Mouse (Mus musculus) limb, embryonic 14.5 days (tissue): ENCODE data around the gene Six6. TPM values are rescaled to one million over a fixed set of nuclear protein-coding genes. Genes with fewer than 3 reads are reported as not detected.

Experiments
- ATAC-seq: fragments of 200-750 bp; cut with Nextera tagmentation; 2 replicates; pipeline ENCODE4 v1.8.0; 2017; ENCODE audit warnings: low read depth, moderate number of reproducible peaks, moderate TSS enrichment; ENCODE audit not compliant: low FRiP score
- DNase-seq: peaks from one replicate; pipeline ENCODE4 v3.0.0-alpha.2; 2015; ENCODE audit warnings: low spot score
- H3K27ac ChIP-seq: fragments of 300-500 bp; sonication (generic); replicated peaks from 2 replicates; pipeline ENCODE4 v1.5.1; 2014; ENCODE audit warnings: low read depth, mild to moderate bottlenecking, low read length, moderate library complexity, mixed read lengths
- H3K27me3 ChIP-seq: fragments of 300-500 bp; sonication (generic); 2 replicates; pipeline ENCODE4 v1.6.1; 2014; ENCODE audit warnings: low read length, mixed read lengths; ENCODE audit not compliant: control insufficient read depth, insufficient read depth
- H3K36me3 ChIP-seq: fragments of 300-500 bp; sonication (generic); 2 replicates; pipeline ENCODE4 v1.6.1; 2014; ENCODE audit warnings: mild to moderate bottlenecking, low read length, moderate library complexity, mixed read lengths; ENCODE audit not compliant: control insufficient read depth, insufficient read depth
- H3K4me1 ChIP-seq: fragments of 300-500 bp; sonication (generic); 2 replicates; pipeline ENCODE4 v1.6.1; 2014; ENCODE audit warnings: antibody characterized with exemption, low read length, mixed read lengths; ENCODE audit not compliant: control insufficient read depth, insufficient read depth
- H3K4me2 ChIP-seq: fragments of 300-500 bp; sonication (generic); replicated peaks from 2 replicates; pipeline ENCODE4 v1.6.1; 2014; ENCODE audit warnings: low read depth, mild to moderate bottlenecking, low read length, moderate library complexity; ENCODE audit not compliant: severe bottlenecking
- H3K4me3 ChIP-seq: fragments of 300-500 bp; sonication (generic); replicated peaks from 2 replicates; pipeline ENCODE4 v1.5.1; 2014; ENCODE audit warnings: low read length
- H3K9ac ChIP-seq: fragments of 300-500 bp; sonication (generic); 2 replicates; pipeline ENCODE4 v1.6.1; 2014; ENCODE audit warnings: mild to moderate bottlenecking, low read depth, low read length, moderate library complexity; ENCODE audit not compliant: severe bottlenecking
- H3K9me3 ChIP-seq: fragments of 300-500 bp; sonication (generic); 2 replicates; pipeline ENCODE4 v1.6.1; 2016; ENCODE audit warnings: low read length; ENCODE audit not compliant: control insufficient read depth
- POLR2A ChIP-seq: fragments of 200-500 bp; IDR thresholded peaks from 2 replicates; pipeline ENCODE4 v1.8.0; 2012; ENCODE audit warnings: inconsistent platforms, mild to moderate bottlenecking, moderate library complexity, borderline replicate concordance; ENCODE audit not compliant: insufficient read depth, insufficient read length; ENCODE audit errors: extremely low read depth
- WGBS: fragments of 180-500 bp; shearing (Covaris S2); extraction: QIAGEN DNeasy Blood & Tissue Kit; methylation state at CpG from one replicate; pipeline ENCODE4 v1.1.7; 2014; 5-methylcytosine and 5-hydroxymethylcytosine counted together
- polyA plus RNA-seq, 2 experiments: library from polyadenylated mRNA; depleted of rRNA in 1 of 2; stranded (reverse) in 1 of 2; unstranded in 1 of 2; fragments of >200 nt; fragmentation: Nextera tagmentation in 1 of 2; extraction: Ambion mirVana in 1 of 2; gene quantifications; 2 replicates each; pipeline versions ENCODE4 v1.2.1 to v1.2.3; 2012 to 2014

Six6 gene
- polyA plus RNA-seq (2012; rRNA removed) (not detected in 2 replicates), polyA plus RNA-seq (2014; fragmentation: Nextera tagmentation; extraction: Ambion mirVana) (not detected in 2 replicates)

GRCm38 (mm10) chr12:72939616-72940015, at the start of gene Six6:
Gene Six6, plus strand, starts transcription at chr12:72939892.
- Histone ChIP-seq H3K4me1 (peaks cover 6% of the 10 kb centered on the region; the same call in 1 of the 2 replicates), H3K27ac (no peak within 1 kb of the TSS), H3K4me3 (peak within 1 kb of the TSS; percentile 27), H3K4me2 (peak within 1 kb of the TSS; percentile 43), H3K27me3 (peaks cover 89% of the 10 kb centered on the region), H3K9me3 (no peaks in the 10 kb centered on the region), H3K9ac (no peak within 1 kb of the TSS), H3K36me3 (no peaks in the 10 kb centered on the region)
- ATAC-seq, result peak; percentile 37
- under 1% methylated on average over 27 of the region's 28 CpGs for WGBS
- DNase-seq, result peak; percentile 58
- TF ChIP-seq POLR2A, result no peak

DNA sequence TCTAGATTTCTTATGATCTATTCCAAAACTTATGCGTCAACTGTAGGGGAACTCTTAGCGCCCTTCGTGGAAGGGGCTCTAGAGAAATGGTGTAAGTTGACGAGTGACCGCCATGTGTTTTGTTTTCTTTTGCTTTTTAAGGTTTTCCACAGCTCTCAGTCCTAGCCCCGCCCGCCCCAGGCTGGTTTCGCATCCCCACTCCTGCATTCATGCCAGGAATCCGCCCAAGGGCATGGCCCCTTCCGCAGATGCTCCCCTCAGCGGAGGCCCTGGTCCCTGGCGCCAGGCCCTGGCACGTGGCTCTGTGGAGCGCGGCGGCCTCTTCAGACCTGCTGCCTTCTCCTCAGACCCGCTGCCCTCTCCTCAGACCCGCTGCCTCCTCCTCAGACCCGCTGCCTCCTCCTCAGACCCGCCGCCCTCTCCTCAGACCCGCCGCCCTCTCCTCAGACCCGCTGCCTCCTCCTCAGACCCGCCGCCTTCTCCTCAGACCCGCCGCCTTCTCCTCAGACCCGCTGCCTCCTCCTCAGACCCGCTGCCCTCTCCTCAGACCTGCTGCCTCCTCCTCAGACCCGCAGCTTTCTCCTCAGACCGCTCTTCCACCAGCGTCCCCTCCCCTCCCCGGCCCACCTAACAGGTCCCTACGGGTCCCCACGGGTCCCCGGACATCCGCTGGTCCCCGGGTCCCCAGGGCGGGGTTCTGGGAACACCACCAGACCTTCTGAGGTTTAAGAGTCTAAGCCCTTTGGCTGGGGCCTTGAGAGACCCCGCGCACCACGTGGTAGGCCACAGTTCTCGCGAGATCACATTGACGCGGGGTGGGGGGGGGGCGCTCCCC, 22.3 kb upstream of the Six6 start:
- H3K9ac ChIP-seq, result peak overlapping the region; percentile 64
- H3K9me3 ChIP-seq, result 0 out of 2 replicates have a peak, but pooled peaks cover 6% of the 10 kb centered on the region
- H3K4me1 ChIP-seq, result no peaks in the 10 kb centered on the region
- no peak overlapping the region for H3K27ac ChIP-seq
- H3K36me3 ChIP-seq, result no peaks in the 10 kb centered on the region
- H3K4me3 ChIP-seq, result peak overlapping the region; percentile 39
- TF ChIP-seq POLR2A, result no peak
- no peaks in the 10 kb centered on the region for H3K27me3 ChIP-seq
- ATAC-seq (no peak), DNase-seq (peak; percentile 34)
- 19% methylated on average over 41 of the region's 48 CpGs for WGBS
- H3K4me2 ChIP-seq, result peak overlapping the region; percentile 58

- no peak for TF ChIP-seq POLR2A
- DNase-seq, result no peak
- peaks cover 6% of the 10 kb centered on the region; the same call in 1 of the 2 replicates for H3K4me1 ChIP-seq
These were observed 2.9 kb upstream of the Six6 start for GRCm38 (mm10) chr12:72936751-72937150.

GRCm38 (mm10) chr12:72937537-72938120, 2.1 kb upstream of the Six6 start:
- no peak overlapping the region for H3K9ac ChIP-seq
- no peak overlapping the region for H3K4me2 ChIP-seq
- no peaks in the 10 kb centered on the region for H3K9me3 ChIP-seq
- peaks cover 69% of the 10 kb centered on the region for H3K27me3 ChIP-seq
- no peak overlapping the region for H3K27ac ChIP-seq
- H3K4me3 ChIP-seq, result no peak overlapping the region
- DNase-seq (no peak), ATAC-seq (no peak)
- no peak for TF ChIP-seq POLR2A
- H3K36me3 ChIP-seq, result no peaks in the 10 kb centered on the region
- H3K4me1 ChIP-seq, result peaks cover 6% of the 10 kb centered on the region; the same call in 1 of the 2 replicates
- WGBS, result 2% methylated on average over 19 of the region's 19 CpGs

More at GRCm38 (mm10) chr12:72936751-72937150, 2.9 kb upstream of the Six6 start:
- H3K27me3 ChIP-seq, result peaks cover 61% of the 10 kb centered on the region
- H3K4me3 ChIP-seq, result no peak overlapping the region
- no peaks in the 10 kb centered on the region for H3K36me3 ChIP-seq
- H3K4me2 ChIP-seq, result no peak overlapping the region
- no peak for ATAC-seq
- no peak overlapping the region for H3K9ac ChIP-seq
- no peaks in the 10 kb centered on the region for H3K9me3 ChIP-seq
- WGBS, result 35% methylated on average over 8 of the region's 8 CpGs
- no peak overlapping the region for H3K27ac ChIP-seq

GRCm38 (mm10) chr12:72938176-72938575, 1.5 kb upstream of the Six6 start:
- no peak overlapping the region for H3K4me2 ChIP-seq
- no peak overlapping the region for H3K9ac ChIP-seq
- 12% methylated on average over 11 of the region's 13 CpGs for WGBS
- no peak for ATAC-seq
- TF ChIP-seq POLR2A, result no peak
- H3K4me1 ChIP-seq, result peaks cover 6% of the 10 kb centered on the region; the same call in 1 of the 2 replicates
- H3K4me3 ChIP-seq, result no peak overlapping the region
- no peak overlapping the region for H3K27ac ChIP-seq
- no peak for DNase-seq
- H3K36me3 ChIP-seq, result no peaks in the 10 kb centered on the region
- H3K9me3 ChIP-seq, result no peaks in the 10 kb centered on the region
- peaks cover 75% of the 10 kb centered on the region for H3K27me3 ChIP-seq
